Mouse (Mus musculus) myocyte (in vitro differentiated cells): ENCODE measurements around the gene Rac2.

ENCODE experiments used
- POLR2A ChIP-seq: IDR thresholded peaks from one replicate; pipeline ENCODE4 v1.6.1; 2011; ENCODE audit warnings: low read depth, mild to moderate bottlenecking, control low read depth, moderate library complexity; ENCODE audit not compliant: insufficient read length
- USF1 ChIP-seq: IDR thresholded peaks from one replicate; pipeline ENCODE4 v1.6.1; 2011; ENCODE audit warnings: low read depth, mild to moderate bottlenecking, control low read depth, moderate library complexity

DNA sequence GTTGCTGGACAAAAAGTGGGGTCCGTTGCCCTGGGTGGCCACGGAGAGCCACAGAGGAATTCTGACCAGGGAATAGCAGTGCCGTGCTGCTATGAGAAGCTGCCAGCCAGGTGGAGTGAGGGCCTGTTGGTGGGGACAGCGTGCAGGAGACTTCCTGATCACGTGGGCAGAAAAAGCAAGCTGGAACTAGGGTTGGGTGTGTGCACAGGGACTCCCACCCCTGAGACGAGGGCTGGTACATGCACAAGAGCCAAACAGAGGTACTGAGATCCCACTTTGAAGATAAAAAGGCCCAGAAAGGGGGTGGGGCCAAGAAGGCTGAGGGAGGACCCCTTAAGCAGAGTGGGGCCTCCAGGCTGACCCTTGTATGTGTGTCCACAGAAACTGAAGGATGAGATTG, 31.7 kb upstream of the Rac2 start:
- TF ChIP-seq POLR2A (no peak), USF1 (no peak)
